Mouse (Mus musculus): Measurements from ENCODE around the gene Nav2. TPM values are rescaled to one million over a fixed set of nuclear protein-coding genes. Genes with fewer than 3 reads are reported as not detected.

Gene Nav2
- polyA plus RNA-seq, 1 experiment: 0.01 TPM

DNA sequence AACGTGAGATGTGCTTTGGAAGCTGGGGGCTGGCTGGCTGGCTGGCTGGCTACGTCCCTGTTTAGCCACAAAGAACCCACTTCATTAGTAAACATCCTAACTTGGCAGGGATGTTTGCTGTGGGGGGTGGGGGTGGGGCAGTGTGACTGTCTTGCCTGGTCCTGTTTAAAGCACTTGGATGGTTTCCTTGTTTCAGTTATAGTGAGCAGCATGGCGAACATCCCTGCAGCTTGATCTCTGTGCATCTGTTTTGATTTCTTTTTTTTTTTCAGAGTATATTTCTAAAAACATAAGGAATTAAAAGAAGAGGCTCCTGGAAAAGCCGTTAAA lies 791 bp downstream of the Nav2 start:
- no peak for TF ChIP-seq GATA1 (IDR thresholded peaks at IDR 0.05; ENCODE audit: low read length)

DNA sequence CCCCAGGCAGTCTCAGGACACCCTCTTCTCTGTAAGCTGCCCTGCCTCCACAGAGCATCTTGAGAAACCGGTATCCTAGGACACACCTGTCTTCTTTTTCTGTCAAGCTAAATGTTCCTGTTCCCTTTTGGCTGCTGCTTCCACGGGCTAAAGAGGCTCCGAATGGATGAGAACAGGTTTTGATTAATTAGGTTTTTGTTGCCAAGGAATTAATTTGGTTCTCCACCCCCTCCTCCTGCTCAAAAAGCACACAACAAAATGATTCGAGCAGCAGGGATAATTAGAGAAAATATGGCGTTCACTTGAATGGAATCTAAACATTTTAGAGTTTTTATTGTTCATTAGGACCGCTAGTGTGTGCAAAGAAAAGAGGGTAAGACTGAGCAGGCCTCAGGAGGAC lies 1.8 kb downstream of the Nav2 start:
- TF ChIP-seq GATA1 (IDR thresholded peaks at IDR 0.05; ENCODE audit: low read length): no peak

- TF ChIP-seq GATA1 (IDR thresholded peaks at IDR 0.05; ENCODE audit: low read length): no peak
These were observed 2.6 kb downstream of the Nav2 start for GRCm38 (mm10) chr7:48911146-48911545.

- TF ChIP-seq GATA1 (IDR thresholded peaks at IDR 0.05; ENCODE audit: low read length): no peak
These were observed 6.4 kb downstream of the Nav2 start for GRCm38 (mm10) chr7:48914630-48915506.

DNA sequence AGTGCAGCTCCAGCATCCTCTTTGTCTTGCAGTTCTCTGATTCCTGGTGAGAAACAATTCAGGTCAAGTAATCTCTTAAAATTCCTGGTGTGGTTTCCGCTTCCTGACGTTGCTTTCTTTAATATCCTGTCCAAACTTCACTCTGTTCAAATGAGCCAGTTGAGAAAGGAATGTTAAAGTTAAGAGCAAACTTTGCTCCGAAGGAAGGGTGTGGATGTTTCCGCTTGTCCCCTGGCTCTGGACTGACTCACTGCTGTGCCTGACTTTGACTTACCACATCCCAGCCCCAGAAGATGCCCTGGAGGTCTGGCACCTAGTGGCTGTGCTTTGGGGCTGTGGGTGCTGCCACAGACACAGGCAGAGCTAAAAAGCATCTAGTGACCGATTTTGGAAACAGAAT lies 8.9 kb downstream of the Nav2 start:
- no peak for TF ChIP-seq GATA1 (IDR thresholded peaks at IDR 0.05; ENCODE audit: low read length)

DNA sequence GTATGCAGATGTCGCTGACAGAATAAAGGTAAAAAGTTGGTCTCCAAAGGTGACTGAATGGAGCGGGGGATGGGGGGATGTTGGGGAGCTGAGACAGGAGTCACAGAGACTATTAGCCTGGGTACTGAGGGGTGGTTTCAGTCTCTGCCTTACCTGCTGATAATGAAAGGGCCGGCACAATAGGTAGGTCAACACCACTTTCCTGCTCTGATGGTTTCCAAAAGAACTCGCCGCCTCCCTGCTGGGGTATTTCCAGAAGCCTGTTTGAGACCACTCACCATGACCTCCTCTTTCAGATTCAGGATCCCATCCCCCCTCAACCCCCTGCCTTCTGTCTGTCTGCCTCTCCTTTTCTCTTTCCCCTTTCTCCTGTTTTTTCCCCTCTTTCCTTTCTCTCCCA lies 9.5 kb downstream of the Nav2 start:
- TF ChIP-seq GATA1 (IDR thresholded peaks at IDR 0.05; ENCODE audit: low read length): no peak

GRCm38 (mm10) chr7:48918389-48918788 lies 9.9 kb downstream of the Nav2 start:
- TF ChIP-seq GATA1 (IDR thresholded peaks at IDR 0.05; ENCODE audit: low read length): no peak

DNA sequence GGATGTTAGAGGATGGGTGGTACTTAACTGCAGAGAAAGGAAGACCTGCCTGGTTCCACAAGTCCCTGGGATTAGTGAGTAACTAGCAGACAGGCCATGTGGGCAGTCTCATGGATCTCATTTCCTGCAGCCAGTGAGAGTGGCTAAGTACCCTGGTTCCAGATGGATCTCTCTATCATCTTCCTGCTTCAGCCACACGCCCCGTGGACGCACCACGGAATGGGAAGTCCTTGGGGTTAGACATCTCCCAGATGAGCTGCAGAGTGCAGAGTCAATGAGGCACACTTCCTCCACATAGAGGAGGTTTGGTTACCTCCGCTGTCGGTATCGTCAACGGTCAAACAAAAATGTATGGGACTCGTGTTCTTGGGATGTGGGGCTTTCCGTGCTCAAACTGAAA lies 15.1 kb downstream of the Nav2 start:
- peak; percentile 9 for TF ChIP-seq GATA1 (IDR thresholded peaks at IDR 0.05; ENCODE audit: low read length)

DNA sequence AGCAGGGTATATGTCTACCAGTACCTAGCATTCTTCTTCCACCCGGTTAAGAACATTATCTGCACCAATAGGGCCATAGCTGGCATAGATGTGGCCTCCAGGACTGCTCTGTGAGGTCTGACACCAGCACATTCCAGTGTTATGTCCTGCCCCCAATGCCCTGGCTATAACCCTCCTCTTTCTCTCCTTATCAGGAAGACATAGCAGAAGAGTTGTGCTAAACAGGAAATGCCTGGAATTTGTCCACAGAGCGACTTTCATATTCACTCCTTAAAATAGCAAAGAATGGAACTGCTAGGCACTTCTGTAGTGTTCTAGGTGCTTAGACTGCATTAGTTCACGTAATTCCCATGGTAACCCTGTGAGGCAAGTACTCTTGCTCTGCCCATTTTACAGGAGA lies 16.7 kb downstream of the Nav2 start:
- no peak for TF ChIP-seq GATA1 (IDR thresholded peaks at IDR 0.05; ENCODE audit: low read length)

- no peak for TF ChIP-seq GATA1 (IDR thresholded peaks at IDR 0.05; ENCODE audit: low read length)
These were observed 19.8 kb downstream of the Nav2 start for GRCm38 (mm10) chr7:48928364-48928763.

DNA sequence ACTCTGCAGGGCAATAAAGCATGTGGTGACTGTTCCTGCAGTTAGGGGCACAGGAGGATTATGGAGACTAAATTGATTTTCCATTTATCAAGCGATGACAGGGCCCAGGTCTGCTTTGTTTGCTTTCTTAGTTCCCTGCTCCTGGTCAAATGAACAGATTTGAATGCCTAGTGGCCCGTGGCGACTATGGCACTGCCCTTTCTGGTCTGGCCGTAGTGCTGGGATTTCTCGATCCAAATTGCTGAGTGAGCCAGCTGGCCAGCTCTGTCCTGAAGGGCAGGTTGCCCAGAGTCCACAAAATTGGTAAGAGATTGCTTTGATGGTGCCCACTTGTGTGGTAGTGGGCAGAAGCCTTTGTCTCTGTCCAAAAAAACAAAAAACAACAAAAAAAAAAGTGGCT lies 21.9 kb downstream of the Nav2 start:
- no peak for TF ChIP-seq GATA1 (IDR thresholded peaks at IDR 0.05; ENCODE audit: low read length)

- no peak for TF ChIP-seq GATA1 (IDR thresholded peaks at IDR 0.05; ENCODE audit: low read length)
These were observed 23.6 kb downstream of the Nav2 start for GRCm38 (mm10) chr7:48932138-48932537.

- TF ChIP-seq GATA1 (IDR thresholded peaks at IDR 0.05; ENCODE audit: low read length): no peak
These were observed 26.3 kb downstream of the Nav2 start for GRCm38 (mm10) chr7:48934816-48935215.

GRCm38 (mm10) chr7:48937562-48937961 lies 29.0 kb downstream of the Nav2 start:
- TF ChIP-seq GATA1 (IDR thresholded peaks at IDR 0.05; ENCODE audit: low read length): no peak

DNA sequence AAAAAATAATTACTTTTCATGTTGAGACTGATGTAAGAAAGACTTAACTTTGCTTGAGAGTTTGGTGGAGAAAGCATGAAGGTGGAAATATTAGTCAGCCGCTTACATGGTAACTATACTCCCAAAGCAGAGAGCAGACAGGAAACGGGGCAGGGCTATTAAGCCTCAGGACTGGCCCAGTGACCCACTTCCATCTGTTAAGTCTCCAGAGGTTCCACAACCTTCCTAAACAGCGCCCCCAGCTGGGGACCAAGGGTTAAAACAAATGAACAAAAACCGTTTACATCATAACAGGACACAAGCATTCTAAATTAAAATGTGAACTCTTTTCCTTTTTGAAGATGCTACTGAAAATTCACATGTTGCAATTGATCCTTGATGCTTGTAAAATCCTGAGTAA lies 29.7 kb downstream of the Nav2 start:
- TF ChIP-seq GATA1 (IDR thresholded peaks at IDR 0.05; ENCODE audit: low read length): no peak

GRCm38 (mm10) chr7:48948381-48949108 lies 40.0 kb downstream of the Nav2 start:
- peak; percentile 100 for TF ChIP-seq GATA1 (IDR thresholded peaks at IDR 0.05; ENCODE audit: low read length)

DNA sequence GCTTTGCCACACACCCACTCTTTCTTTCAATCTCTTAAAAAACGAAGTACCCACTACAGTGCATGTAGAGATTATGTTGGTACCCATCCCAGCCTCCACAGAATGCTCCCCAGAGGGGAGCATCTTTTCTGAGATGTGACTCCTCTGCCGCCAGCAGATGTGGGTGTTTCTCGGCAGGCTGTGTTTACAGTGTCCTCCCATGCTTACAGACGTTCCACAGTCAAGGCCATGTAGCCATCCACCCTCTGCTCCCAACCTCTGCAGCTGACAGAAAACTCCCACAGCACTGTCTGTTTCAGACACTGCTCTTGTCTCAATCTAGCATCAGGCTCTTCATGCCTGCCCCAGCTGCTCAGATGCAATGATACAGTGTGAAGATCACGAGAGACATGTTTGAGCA lies 46.0 kb downstream of the Nav2 start:
- no peak for TF ChIP-seq GATA1 (IDR thresholded peaks at IDR 0.05; ENCODE audit: low read length)

Measured in G1E-ER4 (cell line).